Mouse (Mus musculus) adipocyte (in vitro differentiated cells): ENCODE results near the gene Rplp2.

Experiments
- DNase-seq: peaks from one replicate; pipeline ENCODE4 v3.0.0-alpha.2; 2016; ENCODE audit warnings: low spot score

Rplp2 gene

DNA sequence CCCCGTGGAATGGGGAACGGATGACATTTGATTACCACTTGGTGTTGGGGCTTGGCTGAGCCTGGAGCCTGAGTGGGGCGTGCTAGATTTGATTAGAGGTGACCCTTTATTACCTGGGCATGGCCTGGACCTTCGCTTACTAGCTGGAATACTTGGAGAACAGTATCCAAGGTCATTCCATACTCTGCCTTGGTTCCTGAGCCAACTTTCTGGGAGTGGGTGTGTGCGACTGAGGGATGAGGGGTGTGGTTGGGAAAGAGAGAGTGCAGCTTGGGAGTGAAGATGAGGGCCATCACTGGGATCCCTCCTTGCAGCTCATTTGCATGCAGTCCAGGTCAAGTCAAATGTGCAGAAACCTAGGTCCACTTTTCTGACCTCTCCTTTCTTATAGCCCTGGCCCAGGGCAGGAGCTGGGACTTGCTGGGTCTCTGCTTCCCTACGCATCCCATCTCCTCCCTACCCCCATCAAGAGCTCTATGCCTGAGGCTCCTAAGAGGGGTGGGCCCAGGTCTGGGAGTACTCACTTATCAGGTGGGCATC, 36.0 kb downstream of the Rplp2 start:
- DNase-seq = no peak

- no peak for DNase-seq
Measured at GRCm38 (mm10) chr7:141484186-141485120, 37.3 kb downstream of the Rplp2 start.

DNA sequence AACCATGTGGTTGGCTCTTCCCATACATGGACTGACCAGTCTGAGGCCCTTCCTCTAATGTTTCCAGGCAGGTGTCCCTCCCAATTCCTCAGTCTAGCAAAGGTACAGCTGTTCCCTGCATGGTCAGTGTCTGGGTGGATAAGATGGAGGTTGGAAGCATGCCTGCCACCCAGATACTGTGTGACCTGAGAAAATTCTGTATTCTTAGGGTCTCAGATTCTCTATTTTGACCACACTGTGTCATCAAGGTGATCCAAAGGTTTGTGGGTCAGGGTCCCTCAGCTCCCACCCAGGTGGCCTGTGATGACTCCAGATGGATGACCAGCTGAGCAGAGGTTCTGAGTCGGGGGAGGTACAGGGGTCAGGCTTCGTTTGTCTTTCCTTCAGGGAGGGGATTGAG, 38.0 kb downstream of the Rplp2 start:
- no peak for DNase-seq

GRCm38 (mm10) chr7:141485606-141486005, 38.4 kb downstream of the Rplp2 start:
- no peak for DNase-seq

DNA sequence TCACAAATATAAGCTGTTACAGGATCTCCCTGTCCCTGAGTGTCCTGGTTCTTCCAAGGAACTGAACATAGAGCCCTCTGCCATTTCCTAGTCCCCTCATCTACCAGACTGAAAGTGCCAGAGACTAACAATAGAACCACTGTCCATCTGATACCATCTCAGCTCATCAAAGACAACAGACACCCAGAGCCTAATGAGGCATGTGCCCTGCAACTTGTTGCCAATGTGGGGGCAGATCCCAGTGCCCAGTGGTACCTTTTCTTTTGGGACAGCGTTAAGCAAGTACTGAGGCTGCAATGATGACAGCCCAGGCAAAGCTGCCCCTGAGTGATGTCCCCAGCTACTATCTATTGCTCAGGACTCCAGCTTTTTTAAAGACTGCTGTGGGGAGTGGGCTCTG, 39.1 kb downstream of the Rplp2 start:
- no peak for DNase-seq

DNA sequence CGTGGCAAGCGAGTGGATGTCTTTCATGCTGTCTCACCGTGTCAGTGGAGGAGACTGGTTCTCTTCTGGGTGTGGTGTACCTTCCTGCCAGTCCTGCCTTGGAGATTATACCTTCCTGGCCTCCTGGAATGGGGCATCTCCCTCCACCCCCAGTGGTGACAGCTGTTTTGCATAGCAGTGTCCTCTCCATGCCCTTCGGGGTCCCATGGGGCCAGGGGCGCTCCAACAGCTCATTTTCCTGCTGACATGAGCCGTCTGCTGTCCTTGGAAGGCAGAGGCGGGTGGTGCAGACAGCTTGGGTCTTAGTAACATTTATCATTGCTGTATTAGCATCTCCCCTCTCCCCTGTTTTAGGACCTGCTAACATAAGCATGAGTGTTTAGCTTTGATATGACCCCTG, 40.0 kb downstream of the Rplp2 start:
- DNase-seq = no peak

GRCm38 (mm10) chr7:141491151-141491550, 44.0 kb downstream of the Rplp2 start:
- no peak for DNase-seq

DNA sequence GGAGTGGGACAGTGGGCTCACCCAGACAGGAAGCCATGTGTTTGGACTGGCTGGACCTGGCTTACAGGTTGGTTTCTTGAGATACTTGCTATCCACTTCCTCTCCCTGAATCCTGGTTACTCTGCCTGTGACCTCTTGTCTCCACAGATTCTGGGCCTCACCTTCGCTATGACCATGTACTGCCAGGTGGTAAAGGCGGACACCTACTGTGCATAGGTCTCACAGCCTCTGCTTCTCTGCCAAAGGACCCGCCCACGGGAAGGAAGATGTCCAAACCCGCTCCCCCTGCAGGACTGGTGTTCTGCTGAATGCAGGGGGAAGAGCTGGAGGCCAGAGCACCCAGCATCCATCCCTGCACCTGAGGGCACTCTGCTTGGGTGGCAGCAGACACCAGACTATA, 45.6 kb downstream of the Rplp2 start:
- DNase-seq = no peak

GRCm38 (mm10) chr7:141493729-141494128, 46.6 kb downstream of the Rplp2 start:
- no peak for DNase-seq

DNA sequence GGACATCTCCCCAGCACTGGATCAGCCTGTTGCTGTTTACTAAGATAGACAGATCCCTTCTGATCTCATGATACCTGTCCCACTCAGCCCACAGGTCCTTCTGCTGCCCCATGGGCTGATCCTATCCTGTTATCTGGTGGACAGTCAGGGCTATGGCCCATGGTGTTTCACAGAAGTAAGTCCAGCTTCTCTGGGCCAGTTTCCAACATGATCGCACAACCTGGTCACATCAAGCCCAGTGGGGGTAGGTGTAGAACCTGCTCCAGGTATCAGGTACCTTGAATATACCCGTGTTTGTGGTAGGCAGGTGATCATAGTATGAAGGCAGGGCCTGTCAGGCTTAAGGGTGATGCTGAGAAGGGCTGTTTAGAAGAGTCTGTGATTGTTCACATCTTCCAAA, 48.2 kb downstream of the Rplp2 start:
- no peak for DNase-seq

DNA sequence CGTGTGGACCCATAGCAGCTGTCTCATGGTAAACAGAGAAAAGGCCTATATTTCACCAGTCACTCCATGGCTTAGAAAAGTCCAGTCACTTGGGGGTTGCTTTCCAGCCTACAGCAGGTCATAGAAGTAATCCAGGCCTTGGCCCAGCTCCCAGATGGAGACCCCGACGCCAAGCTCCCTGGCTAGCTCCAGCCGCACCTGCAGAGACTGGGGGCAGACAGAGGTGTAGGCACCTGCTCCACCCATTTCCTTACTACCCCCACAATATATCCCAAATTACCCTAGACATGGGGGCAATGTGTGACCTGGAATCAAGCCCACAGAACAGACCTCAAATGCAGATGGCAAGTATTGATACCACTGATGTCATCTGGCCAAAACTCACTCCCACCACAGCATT, 48.8 kb downstream of the Rplp2 start:
- no peak for DNase-seq

GRCm38 (mm10) chr7:141497600-141497999, 50.4 kb downstream of the Rplp2 start:
- DNase-seq = peak; percentile 36
